Mouse (Mus musculus) midbrain, embryonic 14.5 days (tissue): ENCODE measurements around the gene Hmga1b. TPM values are rescaled to one million over a fixed set of nuclear protein-coding genes. Genes with fewer than 3 reads are reported as not detected.
"Not testable (repeated sequence)": the region's sequence is repeated elsewhere in the genome, so short reads cannot be mapped to it uniquely, and the experiment has no call there.

ENCODE experiments used
- ATAC-seq: fragments of 200-750 bp; cut with Nextera tagmentation; 2 replicates; pipeline ENCODE4 v1.8.0; 2017; ENCODE audit warnings: moderate number of reproducible peaks, moderate library complexity; ENCODE audit not compliant: low FRiP score, low TSS enrichment
- DNase-seq: peaks from one replicate; pipeline ENCODE4 v3.0.0-alpha.2; 2015
- H3K27ac ChIP-seq: fragments of 300-500 bp; sonication (generic); replicated peaks from 2 replicates; pipeline ENCODE4 v1.5.1; 2014; ENCODE audit warnings: mild to moderate bottlenecking, low read depth, low read length, moderate library complexity
- H3K27me3 ChIP-seq: fragments of 300-500 bp; sonication (generic); 2 replicates; pipeline ENCODE4 v1.6.1; 2014; ENCODE audit warnings: low read length, control low read depth, mixed read lengths; ENCODE audit not compliant: control insufficient read depth, insufficient read depth
- H3K36me3 ChIP-seq: fragments of 300-500 bp; sonication (generic); 2 replicates; pipeline ENCODE4 v1.6.1; 2014; ENCODE audit warnings: low read length, control low read depth; ENCODE audit not compliant: control insufficient read depth, insufficient read depth
- H3K4me1 ChIP-seq: fragments of 300-500 bp; sonication (generic); 2 replicates; pipeline ENCODE4 v1.6.1; 2014; ENCODE audit warnings: mild to moderate bottlenecking, antibody characterized with exemption, low read length, control low read depth; ENCODE audit not compliant: control insufficient read depth, insufficient read depth
- H3K4me2 ChIP-seq: fragments of 300-500 bp; sonication (generic); 2 replicates; pipeline ENCODE4 v1.6.1; 2014; ENCODE audit warnings: mild to moderate bottlenecking, low read length, moderate library complexity
- H3K4me3 ChIP-seq: fragments of 300-500 bp; sonication (generic); replicated peaks from 2 replicates; pipeline ENCODE4 v1.5.1; 2014; ENCODE audit warnings: low read depth, low read length
- H3K9ac ChIP-seq: fragments of 300-500 bp; sonication (generic); replicated peaks from 2 replicates; pipeline ENCODE4 v1.6.1; 2014; ENCODE audit warnings: mild to moderate bottlenecking, low read length, moderate library complexity
- H3K9me3 ChIP-seq: fragments of 300-500 bp; sonication (generic); 2 replicates; pipeline ENCODE4 v1.6.1; 2016; ENCODE audit warnings: low read length, control low read depth, mixed read lengths; ENCODE audit not compliant: control insufficient read depth
- WGBS: fragments of 180-500 bp; shearing (Covaris S2); extraction: QIAGEN DNeasy Blood & Tissue Kit; methylation state at CpG from one replicate; pipeline ENCODE4 v1.1.7; 2014; 5-methylcytosine and 5-hydroxymethylcytosine counted together
- polyA plus RNA-seq: library from polyadenylated mRNA; unstranded; fragments of >200 nt; fragmentation: Nextera tagmentation; extraction: Ambion mirVana; gene quantifications from 2 replicates; pipeline ENCODE4 v1.2.1, GENCODE M21; 2014

Hmga1b gene
- polyA plus RNA-seq, 1 experiment from 2014 or later = 2.0 TPM

DNA sequence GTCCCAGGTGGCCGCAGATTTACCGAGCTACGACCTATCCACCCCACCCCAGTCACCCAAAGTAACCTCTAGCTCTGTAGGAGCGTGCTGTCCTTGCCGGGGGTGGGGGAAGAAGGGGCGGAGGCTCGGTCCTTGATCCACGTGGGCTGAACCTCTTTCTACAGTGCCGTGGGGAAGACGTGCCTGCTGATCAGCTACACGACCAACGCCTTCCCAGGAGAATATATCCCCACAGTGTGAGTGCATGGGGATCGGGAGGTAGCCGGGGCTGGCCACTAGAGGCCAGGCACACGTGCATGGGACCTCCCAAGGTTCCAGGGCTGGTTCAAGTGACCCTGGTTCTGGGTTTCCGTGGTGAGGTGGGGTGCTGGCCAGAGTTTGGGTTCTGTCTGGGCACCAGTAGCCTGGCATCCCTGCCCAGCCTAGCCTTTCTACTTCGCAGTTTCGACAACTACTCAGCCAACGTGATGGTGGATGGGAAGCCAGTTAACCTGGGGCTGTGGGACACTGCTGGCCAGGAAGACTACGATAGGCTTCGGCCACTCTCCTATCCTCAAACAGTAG is 40.4 kb upstream of the Hmga1b start:
- peaks cover 19% of the 10 kb centered on the region for H3K4me1 ChIP-seq
- peak overlapping the region; percentile 91 for H3K4me2 ChIP-seq
- WGBS = 20% methylated on average over 21 of the region's 21 CpGs
- no peak for ATAC-seq
- DNase-seq = peak; percentile 39
- no peaks in the 10 kb centered on the region for H3K27me3 ChIP-seq
- peak overlapping the region; percentile 74; the same call in 1 of the 2 replicates for H3K27ac ChIP-seq
- no peaks in the 10 kb centered on the region for H3K9me3 ChIP-seq
- peak overlapping the region; percentile 75 for H3K4me3 ChIP-seq
- peaks cover 24% of the 10 kb centered on the region for H3K36me3 ChIP-seq
- peak overlapping the region; percentile 86 for H3K9ac ChIP-seq

DNA sequence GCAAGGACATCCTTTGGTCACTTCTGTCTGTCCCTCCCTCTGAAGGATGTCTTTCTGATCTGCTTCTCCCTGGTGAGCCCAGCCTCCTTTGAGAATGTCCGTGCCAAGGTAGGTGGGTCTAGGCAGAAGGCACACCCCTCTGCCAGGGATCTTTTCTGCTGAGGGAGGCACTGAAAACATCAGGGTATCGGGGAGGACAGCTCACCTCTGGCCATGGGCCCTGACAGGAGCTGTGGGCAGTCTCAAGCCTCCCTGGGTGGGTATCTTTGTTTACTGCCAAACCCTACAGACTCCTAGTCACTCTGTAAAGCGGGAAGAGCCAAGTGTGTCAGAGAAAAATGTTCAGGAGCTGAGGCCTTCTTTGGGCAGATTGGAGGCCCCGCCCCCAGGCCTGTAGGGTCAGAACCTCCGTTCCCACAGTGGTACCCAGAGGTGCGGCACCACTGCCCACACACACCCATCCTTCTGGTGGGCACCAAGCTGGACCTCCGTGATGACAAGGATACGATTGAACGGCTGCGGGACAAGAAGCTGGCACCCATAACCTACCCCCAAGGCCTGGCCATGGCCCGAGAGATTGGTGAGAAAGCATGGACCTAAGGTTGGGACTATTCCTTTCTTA is 39.7 kb upstream of the Hmga1b start:
- DNase-seq (no peak), ATAC-seq (no peak)
- Histone ChIP-seq H3K4me1 (peaks cover 19% of the 10 kb centered on the region), H3K27me3 (no peaks in the 10 kb centered on the region), H3K9me3 (no peaks in the 10 kb centered on the region), H3K36me3 (peaks cover 18% of the 10 kb centered on the region), H3K27ac (no peak overlapping the region), H3K4me2 (peak overlapping the region; percentile 91), H3K9ac (peak overlapping the region; percentile 86; the same call in 1 of the 2 replicates), H3K4me3 (peak overlapping the region; percentile 75)
- WGBS = 86% methylated on average over 11 of the region's 11 CpGs

DNA sequence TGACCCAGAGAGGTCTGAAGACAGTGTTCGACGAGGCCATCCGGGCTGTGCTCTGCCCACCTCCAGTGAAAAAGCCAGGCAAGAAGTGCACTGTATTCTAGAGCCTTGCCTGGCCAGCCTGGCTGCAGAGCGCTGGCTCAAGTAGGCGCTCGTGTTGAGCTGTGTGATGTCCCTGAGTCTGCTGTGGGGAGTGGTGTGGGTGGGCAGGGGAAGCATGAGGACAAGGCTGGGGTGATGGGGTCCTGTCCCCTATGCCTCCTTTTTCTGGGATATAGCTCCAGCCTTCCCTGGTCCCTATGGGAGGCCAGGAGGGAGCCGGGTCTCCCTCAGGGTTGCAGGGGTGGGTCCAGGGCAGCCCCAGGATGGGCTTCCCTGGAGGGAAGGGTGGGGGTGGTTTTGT is 39.1 kb upstream of the Hmga1b start:
- no peak overlapping the region for H3K9ac ChIP-seq
- no peak overlapping the region for H3K27ac ChIP-seq
- WGBS = 84% methylated on average over 7 of the region's 7 CpGs
- H3K4me1 ChIP-seq = peaks cover 19% of the 10 kb centered on the region
- no peak overlapping the region for H3K4me2 ChIP-seq
- H3K27me3 ChIP-seq = no peaks in the 10 kb centered on the region
- ATAC-seq = no peak
- H3K9me3 ChIP-seq = no peaks in the 10 kb centered on the region
- DNase-seq = no peak
- H3K4me3 ChIP-seq = no peak overlapping the region
- H3K36me3 ChIP-seq = peaks cover 12% of the 10 kb centered on the region

DNA sequence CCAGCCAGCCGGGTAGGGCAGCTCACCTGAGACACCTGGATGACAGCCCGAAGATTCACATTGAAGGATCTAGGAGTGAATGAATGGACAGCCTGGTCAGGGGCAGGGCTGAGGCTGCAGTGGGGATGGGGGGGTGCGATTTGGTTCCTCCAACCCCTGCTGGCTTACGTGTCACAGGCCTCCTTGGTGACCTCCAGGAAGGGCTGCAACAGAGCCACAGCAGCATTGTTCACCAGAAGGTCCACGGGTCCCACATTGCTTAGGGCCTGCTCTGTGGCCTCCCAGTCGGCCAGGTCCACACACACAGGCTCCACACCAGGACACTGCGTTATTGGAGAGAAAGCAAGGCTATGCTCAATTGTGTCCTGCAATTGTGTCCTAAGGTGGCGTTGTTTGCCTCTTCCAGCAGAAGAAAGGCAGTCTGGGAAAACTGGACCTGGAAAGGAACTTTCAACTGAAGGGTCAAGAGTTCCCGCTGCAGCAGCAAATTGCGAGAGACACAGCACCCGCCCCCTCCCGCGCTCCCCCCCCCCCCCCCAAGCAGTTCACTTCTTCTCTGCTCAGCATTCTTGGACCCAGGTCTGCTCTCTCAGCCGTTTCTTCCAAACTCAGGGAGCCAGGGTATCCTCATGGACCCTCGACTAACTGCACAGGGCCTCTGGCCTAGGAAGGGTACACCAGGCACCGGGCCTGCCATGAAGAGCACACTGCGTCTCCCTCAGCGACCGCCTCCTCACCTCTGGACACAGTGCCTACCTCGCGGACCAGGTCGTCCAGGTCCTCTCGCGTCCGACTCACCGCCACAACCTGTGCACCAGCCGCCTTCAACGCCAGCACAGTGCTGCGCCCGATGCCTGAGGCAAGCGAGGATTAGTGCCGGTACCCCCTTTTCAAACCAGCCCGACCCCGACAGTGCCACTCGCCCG is 36.1 kb upstream of the Hmga1b start:
- DNase-seq = no peak
- Histone ChIP-seq H3K9ac (peak overlapping the region; percentile 57), H3K9me3 (no peaks in the 10 kb centered on the region), H3K4me2 (peak overlapping the region; percentile 80), H3K27me3 (no peaks in the 10 kb centered on the region), H3K27ac (no peak overlapping the region), H3K36me3 (no peaks in the 10 kb centered on the region), H3K4me1 (peaks cover 13% of the 10 kb centered on the region), H3K4me3 (peak overlapping the region; percentile 41)
- WGBS = 18% methylated on average over 34 of the region's 36 CpGs
- ATAC-seq = peak; percentile 9

DNA sequence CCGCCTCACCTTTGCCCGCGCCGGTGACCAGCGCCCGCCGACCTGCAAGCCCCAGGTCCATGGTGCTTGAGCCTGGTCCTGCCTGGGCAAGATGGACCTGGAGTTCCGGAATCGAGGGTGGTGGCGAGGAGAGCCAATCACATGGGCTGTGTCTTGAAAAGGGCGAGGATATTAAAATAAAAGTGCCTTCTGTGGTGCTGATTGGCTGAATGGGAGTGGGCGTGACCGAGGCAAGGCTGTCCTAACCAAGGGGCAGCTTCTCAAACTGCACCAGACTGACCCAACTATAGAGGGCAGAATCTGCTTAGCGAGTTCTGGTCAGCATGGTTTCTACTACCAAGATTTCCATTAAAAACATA is 35.4 kb upstream of the Hmga1b start, which contains the start of gene Dcxr:
TSS of gene Dcxr (minus strand) at position 113 of the 359 bp plus-strand sequence.
- H3K36me3 ChIP-seq = no peaks in the 10 kb centered on the region
- H3K9me3 ChIP-seq = no peaks in the 10 kb centered on the region
- H3K4me3 ChIP-seq = peak within 1 kb of the TSS; percentile 41
- H3K4me2 ChIP-seq = peak within 1 kb of the TSS; percentile 80
- WGBS = under 1% methylated on average over 14 of the region's 14 CpGs
- peak within 1 kb of the TSS; percentile 57 for H3K9ac ChIP-seq
- H3K27me3 ChIP-seq = no peaks in the 10 kb centered on the region
- DNase-seq (peak; percentile 78), ATAC-seq (peak; percentile 71)
- no peak within 1 kb of the TSS for H3K27ac ChIP-seq
- peaks cover 11% of the 10 kb centered on the region for H3K4me1 ChIP-seq

DNA sequence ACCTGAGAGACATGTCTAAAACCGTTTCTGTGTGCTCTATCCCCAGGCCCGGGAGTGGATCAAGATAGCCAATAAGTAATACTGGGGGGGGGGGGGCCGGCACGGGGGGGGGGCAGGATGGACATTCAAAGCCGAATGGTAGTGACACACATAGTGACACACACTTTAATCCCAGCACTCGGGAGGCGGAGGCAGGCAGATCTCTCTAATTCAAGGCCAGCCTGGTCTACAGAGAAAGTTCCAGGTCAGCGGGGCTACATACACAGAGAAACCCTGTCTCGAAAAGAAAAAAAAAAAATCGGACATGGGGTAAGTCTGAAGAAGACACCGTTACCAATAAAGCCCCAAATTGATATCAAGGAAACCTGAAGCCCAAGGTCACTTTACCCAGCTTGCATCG is 35.0 kb upstream of the Hmga1b start:
- no peaks in the 10 kb centered on the region for H3K36me3 ChIP-seq
- no peak overlapping the region for H3K4me2 ChIP-seq
- no peak overlapping the region for H3K27ac ChIP-seq
- DNase-seq (no peak), ATAC-seq (no peak)
- H3K9me3 ChIP-seq = no peaks in the 10 kb centered on the region
- no peaks in the 10 kb centered on the region for H3K27me3 ChIP-seq
- no peak overlapping the region for H3K9ac ChIP-seq
- peaks cover 7% of the 10 kb centered on the region for H3K4me1 ChIP-seq
- 54% methylated on average over 12 of the region's 12 CpGs for WGBS
- H3K4me3 ChIP-seq = no peak overlapping the region

DNA sequence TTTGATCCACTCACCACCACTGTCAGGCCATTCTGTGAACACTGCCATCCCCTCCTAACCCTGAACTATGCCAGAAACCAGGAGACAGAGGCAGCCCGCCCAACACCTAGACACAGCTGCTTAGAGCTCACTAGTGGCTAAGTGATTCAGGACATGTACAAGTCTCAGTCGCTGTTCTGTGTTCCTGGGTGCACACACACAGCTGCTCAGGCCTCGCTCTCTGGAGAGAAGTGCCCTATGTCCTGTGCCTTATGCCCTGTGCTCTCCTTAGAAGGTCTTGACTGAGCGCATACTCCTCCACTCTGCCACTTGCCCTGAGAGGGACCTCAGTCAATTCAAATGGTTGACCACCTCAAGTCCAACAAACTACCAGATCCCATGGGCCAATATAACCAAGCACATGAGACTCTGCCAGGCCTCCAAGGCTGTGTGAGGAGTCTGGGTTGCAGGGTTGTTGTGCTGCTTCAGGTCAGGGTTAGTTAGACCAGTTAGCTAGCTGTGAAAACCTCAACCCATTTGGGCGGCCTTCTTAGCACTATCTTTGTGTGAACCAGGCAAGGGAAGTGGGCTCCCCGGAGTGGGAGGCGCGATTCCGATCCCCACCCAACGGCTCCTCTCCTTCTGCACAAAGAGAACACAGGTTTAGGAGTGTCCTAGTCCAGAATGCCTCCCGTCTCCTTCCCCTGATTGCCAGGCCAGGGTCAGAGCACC is 33.9 kb upstream of the Hmga1b start:
- Histone ChIP-seq H3K27ac (no peak overlapping the region), H3K27me3 (no peaks in the 10 kb centered on the region), H3K36me3 (no peaks in the 10 kb centered on the region), H3K9me3 (no peaks in the 10 kb centered on the region), H3K9ac (no peak overlapping the region), H3K4me1 (0 out of 2 replicates have a peak, but pooled peaks cover 5% of the 10 kb centered on the region), H3K4me2 (no peak overlapping the region), H3K4me3 (no peak overlapping the region)
- DNase-seq (no peak), ATAC-seq (no peak)
- 68% methylated on average over 11 of the region's 11 CpGs for WGBS

DNA sequence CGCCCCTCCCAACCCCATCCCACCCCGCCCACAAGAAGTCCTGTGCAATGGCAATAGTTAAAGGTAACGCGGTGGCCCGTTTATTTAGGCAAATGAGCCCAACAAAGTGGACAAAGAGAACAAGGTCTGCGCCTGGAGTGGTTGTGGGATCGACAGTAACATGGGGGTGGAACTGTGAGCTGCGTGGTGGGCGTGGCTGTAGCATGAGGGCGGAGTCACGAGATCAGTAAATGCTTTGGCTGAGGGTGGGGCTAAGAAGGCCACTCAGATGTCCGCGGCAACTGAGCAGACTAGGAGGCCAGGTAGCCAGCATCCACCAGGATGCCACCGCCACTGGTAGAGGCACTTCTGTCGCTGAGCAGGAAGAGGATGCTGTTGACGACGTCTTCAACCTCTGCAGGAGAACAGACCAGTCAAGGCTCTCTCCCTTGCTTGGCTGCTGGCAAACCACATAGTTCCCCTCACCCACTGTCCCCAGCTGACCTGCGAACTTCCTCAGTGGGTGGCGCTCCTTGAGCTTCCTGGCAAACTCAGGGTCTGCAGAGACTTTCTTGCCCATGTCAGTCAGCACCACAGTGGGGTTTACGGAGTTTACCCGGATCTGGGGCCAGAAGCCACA is 33.1 kb upstream of the Hmga1b start:
- H3K27ac ChIP-seq, ATAC-seq, H3K27me3 ChIP-seq, H3K36me3 ChIP-seq, H3K9me3 ChIP-seq, H3K4me1 ChIP-seq, H3K4me3 ChIP-seq: not testable (repeated sequence)
- H3K4me2 ChIP-seq = peak overlapping the region; percentile 21
- DNase-seq = peak; percentile 52
- H3K9ac ChIP-seq = 0 out of 2 replicates have a peak overlapping the region, but pooled peaks have one; percentile 6
- WGBS = 3% methylated on average over 18 of the region's 21 CpGs
